Mouse (Mus musculus) G1E (cell line): ENCODE measurements around the gene D1Ertd622e. TPM values are rescaled to one million over a fixed set of nuclear protein-coding genes. Genes with fewer than 3 reads are reported as not detected.
A peak's percentile ranks its signal among the peaks of the same experiment; 100 is the strongest.

Source experiments
- ATAC-seq: 2 replicates; pipeline ENCODE4 v1.8.0; 2016; ENCODE audit warnings: mild to moderate bottlenecking; ENCODE audit not compliant: insufficient number of reproducible peaks, poor library complexity, low FRiP score, severe bottlenecking; ENCODE audit errors: extremely low read depth
- DNase-seq: peaks from one replicate; pipeline ENCODE4 v3.0.0; 2012; ENCODE audit warnings: low spot score
- H3K27me3 ChIP-seq: 2 replicates; pipeline ENCODE4 v1.6.1; 2012; ENCODE audit warnings: mild to moderate bottlenecking, low read length, inconsistent platforms; ENCODE audit not compliant: insufficient read depth
- H3K36me3 ChIP-seq: replicated peaks from 2 replicates; pipeline ENCODE3; 2012; ENCODE audit warnings: mild to moderate bottlenecking, inconsistent platforms
- H3K4me1 ChIP-seq: 2 replicates; pipeline ENCODE4 v1.6.1; 2012; ENCODE audit warnings: low read depth, low read length, inconsistent platforms, mixed read lengths; ENCODE audit not compliant: insufficient read depth
- H3K4me3 ChIP-seq: 2 replicates; pipeline ENCODE4 v1.5.1; 2012; ENCODE audit warnings: low read depth, mild to moderate bottlenecking, inconsistent platforms, low read length, moderate library complexity, mixed read lengths
- H3K9me3 ChIP-seq: replicated peaks from 2 replicates; pipeline ENCODE4 v1.6.1; 2012; ENCODE audit warnings: inconsistent platforms
- CTCF ChIP-seq: IDR thresholded peaks from 2 replicates; pipeline ENCODE4 v1.5.1; 2012; ENCODE audit warnings: low read depth, low read length, inconsistent platforms, mixed read lengths
- GATA1 ChIP-seq: IDR thresholded peaks from 2 replicates; pipeline ENCODE4 v1.6.1; 2012; ENCODE audit warnings: borderline replicate concordance, low read length, inconsistent platforms, mixed read lengths
- GATA2 ChIP-seq: IDR thresholded peaks from 2 replicates; pipeline ENCODE4 v1.6.1; 2012; ENCODE audit warnings: low read depth, low read length, inconsistent platforms, borderline replicate concordance
- POLR2AphosphoS5 ChIP-seq: IDR thresholded peaks from 2 replicates; pipeline ENCODE4 v1.6.1; 2012; ENCODE audit warnings: low read depth, low read length, inconsistent platforms; ENCODE audit not compliant: insufficient replicate concordance
- TAL1 ChIP-seq: conservative IDR thresholded peaks from 2 replicates; pipeline ENCODE4 v1.6.1; 2012; ENCODE audit warnings: low read depth, low read length, inconsistent platforms, mixed read lengths
- polyA plus RNA-seq: library from polyadenylated mRNA; stranded (reverse); fragments of >175 nt; gene quantifications from 2 replicates; pipeline ENCODE4 v1.2.3, GENCODE M21; 2012
- total RNA-seq, 2 experiments: library from RNA; stranded (forward) in 1 of 2; stranded (reverse) in 1 of 2; fragments of 200-1000 nt in 1 of 2; fragments of >200 nt in 1 of 2; fragmentation: Nextera tagmentation in 1 of 2; gene quantifications; 2 replicates each; pipeline ENCODE4 v1.2.3; 2014 to 2017

The D1Ertd622e gene
- total and polyA plus RNA-seq, 3 experiments, result 2.6 to 12.4 (median 6.5) TPM

DNA sequence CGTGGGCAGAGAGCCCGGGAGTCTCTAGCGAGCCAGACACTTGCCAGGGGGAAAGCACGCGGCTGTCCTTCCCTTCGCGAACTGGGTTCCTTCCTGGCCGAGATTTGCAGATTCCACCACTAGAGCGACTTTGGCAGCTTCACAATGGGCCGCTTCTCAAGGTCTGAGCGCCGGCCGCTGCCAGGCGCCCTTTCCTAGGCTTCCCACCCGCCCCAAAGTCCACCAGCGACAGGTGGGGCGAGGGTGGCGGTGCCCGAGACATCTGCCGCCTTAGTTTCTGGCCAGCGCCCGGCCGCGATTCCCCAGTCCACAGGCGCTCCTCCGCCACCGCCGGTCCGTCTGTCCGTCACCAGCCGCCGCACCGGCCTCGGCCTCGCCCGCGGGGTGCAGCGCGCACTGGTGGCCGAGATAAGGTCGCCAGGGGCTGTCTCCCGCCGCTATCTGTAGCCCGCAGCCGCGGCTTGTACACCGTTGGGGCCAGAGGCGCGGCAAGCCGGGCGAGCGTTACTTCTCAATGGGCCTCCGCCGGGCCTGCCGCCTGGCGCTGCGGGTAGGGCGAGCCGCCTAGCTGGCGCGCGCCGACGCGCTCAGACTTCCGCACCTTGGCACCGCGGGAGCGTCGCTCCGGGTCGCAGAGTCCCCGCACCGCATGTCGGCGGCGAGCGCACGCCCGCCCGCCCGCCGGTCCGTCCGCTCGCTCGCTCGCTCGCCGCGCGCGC, 1.0 kb downstream of the D1Ertd622e start:
- Histone ChIP-seq H3K4me3 (peak overlapping the region; percentile 80), H3K36me3 (peaks cover 2% of the 10 kb centered on the region), H3K9me3 (peaks cover 16% of the 10 kb centered on the region), H3K4me1 (peaks cover 16% of the 10 kb centered on the region), H3K27me3 (peaks cover 13% of the 10 kb centered on the region; the same call in 1 of the 2 replicates)
- TF ChIP-seq CTCF, result no peak
- TF ChIP-seq POLR2AphosphoS5, result no peak
- no peak; the same call in 1 of the 2 replicates for TF ChIP-seq TAL1
- TF ChIP-seq GATA1, result no peak
- DNase-seq, result peak; percentile 50
- peak; percentile 47 for ATAC-seq

DNA sequence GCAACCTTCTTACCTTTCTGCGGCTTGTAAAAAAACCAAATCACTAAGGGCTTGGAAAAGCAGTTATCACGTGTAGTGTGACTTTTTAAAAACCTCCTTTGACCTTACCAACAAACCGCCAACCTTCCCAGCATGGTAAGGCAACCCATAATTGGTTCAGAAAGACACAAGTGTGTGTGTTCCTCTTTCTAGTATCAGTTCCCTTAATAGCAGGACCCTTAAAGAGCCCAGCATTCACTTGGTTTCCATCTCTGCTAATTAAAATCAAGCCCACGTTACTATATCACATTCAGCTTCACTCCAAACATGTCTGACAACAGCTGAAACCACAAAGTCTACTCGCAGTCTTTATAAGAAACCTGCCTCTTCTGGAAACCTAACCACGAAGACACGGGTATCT, 2.5 kb downstream of the D1Ertd622e start:
- peaks cover 16% of the 10 kb centered on the region for H3K4me1 ChIP-seq
- H3K4me3 ChIP-seq, result no peak overlapping the region
- DNase-seq (no peak), ATAC-seq (no peak)
- H3K36me3 ChIP-seq, result peaks cover 2% of the 10 kb centered on the region
- peaks cover 11% of the 10 kb centered on the region; the same call in 1 of the 2 replicates for H3K27me3 ChIP-seq
- H3K9me3 ChIP-seq, result peaks cover 16% of the 10 kb centered on the region
- TF ChIP-seq POLR2AphosphoS5 (no peak), CTCF (no peak), GATA2 (no peak), GATA1 (no peak), TAL1 (no peak)

GRCm38 (mm10) chr1:97657786-97658185, 4.1 kb downstream of the D1Ertd622e start:
- TF ChIP-seq POLR2AphosphoS5 (no peak), GATA2 (no peak), TAL1 (no peak), CTCF (no peak), GATA1 (no peak)
- no peak for ATAC-seq
- Histone ChIP-seq H3K4me1 (peaks cover 16% of the 10 kb centered on the region), H3K36me3 (peaks cover 2% of the 10 kb centered on the region), H3K9me3 (peaks cover 16% of the 10 kb centered on the region), H3K4me3 (no peak overlapping the region), H3K27me3 (peaks cover 9% of the 10 kb centered on the region; the same call in 1 of the 2 replicates)
- no peak for DNase-seq

DNA sequence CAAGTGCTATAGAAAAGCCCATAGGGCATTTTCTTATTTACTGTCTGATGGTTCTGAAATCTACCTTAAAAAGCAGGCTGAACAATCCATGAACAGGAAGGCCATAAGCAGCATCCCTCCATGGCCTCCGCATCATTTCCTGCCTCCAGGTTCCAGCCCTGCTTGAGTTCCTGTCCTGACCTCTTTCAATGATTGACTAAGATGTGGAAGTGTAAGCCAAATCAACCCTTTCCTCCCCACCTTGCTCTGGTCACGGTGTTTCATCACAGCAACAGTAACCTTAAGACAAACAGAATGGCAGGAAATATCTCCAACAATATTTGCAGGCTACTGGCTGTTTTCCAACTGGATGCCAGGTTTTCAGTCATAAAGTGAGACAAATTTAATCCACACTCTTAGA, 4.7 kb downstream of the D1Ertd622e start:
- ATAC-seq (no peak), DNase-seq (no peak)
- H3K4me3 ChIP-seq, result no peak overlapping the region
- H3K4me1 ChIP-seq, result peaks cover 16% of the 10 kb centered on the region
- peaks cover 16% of the 10 kb centered on the region for H3K9me3 ChIP-seq
- H3K27me3 ChIP-seq, result peaks cover 9% of the 10 kb centered on the region; the same call in 1 of the 2 replicates
- TF ChIP-seq TAL1 (no peak), POLR2AphosphoS5 (no peak), GATA2 (no peak), GATA1 (no peak), CTCF (no peak)
- H3K36me3 ChIP-seq, result peaks cover 2% of the 10 kb centered on the region

DNA sequence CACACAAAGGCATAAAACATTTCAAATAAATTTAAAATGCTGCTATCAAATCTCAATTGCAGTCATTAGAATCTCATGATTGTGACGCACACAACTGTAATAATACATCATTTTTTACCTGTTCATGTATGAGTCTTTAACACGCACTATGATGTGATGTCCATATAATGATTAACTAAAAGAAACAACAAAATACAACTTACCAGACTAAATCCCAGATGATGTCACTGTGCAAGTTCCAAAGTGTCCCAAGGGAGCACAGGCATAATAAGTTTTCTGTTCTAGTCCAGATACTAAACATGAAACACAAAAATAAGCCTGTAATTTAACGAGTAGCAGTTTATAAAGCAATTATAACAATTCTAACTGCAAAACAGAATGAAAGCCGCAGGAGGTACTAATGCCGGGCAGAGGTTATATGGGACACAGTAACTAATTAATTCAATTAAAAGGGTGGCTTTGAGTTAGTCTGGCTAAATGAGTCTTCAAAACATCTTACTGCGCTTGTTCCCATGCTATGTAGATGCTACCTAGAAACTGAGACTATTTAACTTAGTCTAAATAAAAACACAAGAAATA, 7.4 kb downstream of the D1Ertd622e start:
- Histone ChIP-seq H3K4me1 (peaks cover 10% of the 10 kb centered on the region; the same call in 1 of the 2 replicates), H3K36me3 (peaks cover 2% of the 10 kb centered on the region)

DNA sequence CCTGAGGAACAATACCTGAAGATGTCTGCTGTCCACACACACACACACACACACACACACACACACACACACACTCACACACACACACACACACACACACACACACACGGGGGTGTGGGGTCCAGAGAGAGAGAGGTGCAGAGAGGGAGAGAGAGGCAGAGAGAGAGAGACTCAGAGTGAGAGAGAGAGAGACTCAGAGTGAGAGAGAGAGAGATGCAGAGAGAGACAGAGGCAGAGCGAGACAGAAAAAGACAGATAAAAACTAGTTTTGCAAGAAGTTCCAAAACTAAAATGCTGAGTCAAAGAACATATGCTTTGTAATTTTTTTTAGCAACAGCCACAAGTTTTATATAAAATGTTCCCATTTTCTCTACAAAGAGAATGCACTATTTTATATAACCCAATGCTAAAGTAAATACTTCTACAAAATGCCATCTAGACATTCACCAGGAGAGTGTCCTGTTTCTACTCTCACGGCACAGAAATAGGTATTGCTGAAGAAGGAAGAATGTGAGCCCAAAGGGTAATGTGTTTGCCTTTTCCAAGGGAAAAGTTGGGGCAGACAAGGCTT, 11.2 kb downstream of the D1Ertd622e start:
- Histone ChIP-seq H3K4me1 (peaks cover 11% of the 10 kb centered on the region; the same call in 1 of the 2 replicates), H3K36me3 (peaks cover 12% of the 10 kb centered on the region), H3K4me3 (no peak overlapping the region), H3K27me3 (no peaks in the 10 kb centered on the region), H3K9me3 (peaks cover 6% of the 10 kb centered on the region)
- ATAC-seq (no peak), DNase-seq (no peak)
- TF ChIP-seq TAL1 (no peak), POLR2AphosphoS5 (no peak), GATA1 (no peak), CTCF (no peak), GATA2 (no peak)

More for the DNA sequence above, 7.4 kb downstream of the D1Ertd622e start:
- DNase-seq (no peak), ATAC-seq (no peak)
- no peak for TF ChIP-seq POLR2AphosphoS5
- TF ChIP-seq GATA2, result no peak
- no peak for TF ChIP-seq CTCF
- TF ChIP-seq GATA1, result no peak
- no peak for TF ChIP-seq TAL1
- no peak overlapping the region for H3K4me3 ChIP-seq
- H3K27me3 ChIP-seq, result no peaks in the 10 kb centered on the region
- H3K9me3 ChIP-seq, result no peaks in the 10 kb centered on the region
